In genomic region chr5:135330201-135330600, GRCm38 (mm10) we compare ENCODE assay signal across 24 mouse cellular contexts. TPM values are rescaled to one million over a fixed set of nuclear protein-coding genes. Genes with fewer than 3 reads are reported as not detected.
"Had no signal": no experiment of that assay in that cellular context is flagged by ENCODE, and none has a peak within 500 bp of the region (broad histone marks: within the 10 kb centered on the region; RNA-seq: fewer than 3 reads in every experiment).

No protein-coding gene starts in this region.

- ATAC-seq: lung, postnatal 0 days; midbrain, embryonic 15.5 days had no signal

- H3K27ac ChIP-seq: liver, embryonic 14.5 days; lung, embryonic 15.5 days; macrophage; midbrain, embryonic 12.5 days; midbrain, embryonic 15.5 days; neural tube, embryonic 12.5 days; stomach, embryonic 15.5 days; stomach, postnatal 0 days had no signal

- DNase-seq: lung, adult 2 months; lung, postnatal 14 days; lung, postnatal 36 days; right cerebral cortex, postnatal 14 days; thymus, adult 2 months; thymus, postnatal 25 days; thymus, postnatal 4 days had no signal

- H3K9me3 ChIP-seq: lung, embryonic 15.5 days; megakaryocyte, embryonic 14.5 days; midbrain, embryonic 12.5 days; midbrain, embryonic 15.5 days; neural tube, embryonic 12.5 days; stomach, embryonic 15.5 days had no signal

- H3K9ac ChIP-seq: liver, embryonic 14.5 days; lung, embryonic 15.5 days; midbrain, embryonic 12.5 days; midbrain, embryonic 15.5 days; neural tube, embryonic 12.5 days; stomach, embryonic 15.5 days had no signal

- H3K4me3 ChIP-seq: lung, embryonic 15.5 days; megakaryocyte, embryonic 14.5 days; midbrain, embryonic 12.5 days; midbrain, embryonic 15.5 days; neural tube, embryonic 12.5 days; stomach, embryonic 15.5 days had no signal

- H3K4me1 ChIP-seq: lung, embryonic 15.5 days; midbrain, embryonic 15.5 days; neural tube, embryonic 12.5 days; stomach, embryonic 15.5 days had no signal

- H3K4me2 ChIP-seq: lung, embryonic 15.5 days; midbrain, embryonic 12.5 days; midbrain, embryonic 15.5 days; neural tube, embryonic 12.5 days; stomach, embryonic 15.5 days had no signal

- H3K27me3 ChIP-seq: lung, embryonic 15.5 days; midbrain, embryonic 12.5 days; midbrain, embryonic 15.5 days; neural tube, embryonic 12.5 days; stomach, embryonic 15.5 days had no signal

- H3K36me3 ChIP-seq: lung, embryonic 15.5 days; midbrain, embryonic 12.5 days; midbrain, embryonic 15.5 days; neural tube, embryonic 12.5 days; stomach, embryonic 15.5 days had no signal

RNA-seq across cellular contexts. Expression of gene Fkbp6, which starts 19.6 kb away (rescaled TPM):
- total RNA-seq: monocyte, adult 5-6 weeks; neutrophil, adult 5-6 weeks had no signal
- polyA plus RNA-seq: liver, embryonic 16.5 days; lung, adult 2 months; lung, embryonic 15.5 days; lung, postnatal 0 days; macrophage; midbrain, embryonic 12.5 days; midbrain, embryonic 15.5 days; neural tube, embryonic 12.5 days; neural tube, embryonic 14.5 days; spleen, adult 2 months; thymus, adult 2 months had no signal

RNA-seq across cellular contexts. Expression of gene Trim50, which starts 22.9 kb away (rescaled TPM):
- total RNA-seq: megakaryocyte progenitor cell, adult 5-6 weeks; midbrain, postnatal 0 days; monocyte, adult 5-6 weeks; neutrophil, adult 5-6 weeks had no signal
- polyA plus RNA-seq: liver, embryonic 14.5 days; liver, embryonic 16.5 days; lung, adult 2 months; lung, embryonic 15.5 days; lung, postnatal 0 days; macrophage; midbrain, embryonic 12.5 days; midbrain, embryonic 15.5 days; midbrain, postnatal 0 days; neural tube, embryonic 12.5 days; neural tube, embryonic 14.5 days; thymus, adult 2 months had no signal
